Mouse (Mus musculus) ES-Bruce4 (cell line): ENCODE measurements around the gene Asb16. TPM values are rescaled to one million over a fixed set of nuclear protein-coding genes. Genes with fewer than 3 reads are reported as not detected.

Experiments
- H3K27ac ChIP-seq: 2 replicates; pipeline ENCODE4 v1.5.1; 2012; ENCODE audit warnings: low read length, inconsistent platforms; ENCODE audit not compliant: insufficient read depth
- H3K27me3 ChIP-seq: 2 replicates; pipeline ENCODE4 v1.6.1; 2012; ENCODE audit warnings: mild to moderate bottlenecking, low read length, inconsistent platforms; ENCODE audit not compliant: control insufficient read depth, poor library complexity, insufficient read depth, severe bottlenecking
- H3K36me3 ChIP-seq: 2 replicates; pipeline ENCODE4 v1.6.1; 2012; ENCODE audit warnings: inconsistent platforms, mild to moderate bottlenecking, low read length, moderate library complexity; ENCODE audit not compliant: control insufficient read depth, poor library complexity, insufficient read depth, severe bottlenecking
- H3K4me1 ChIP-seq: one replicate; pipeline ENCODE4 v1.8.1; 2011; ENCODE audit warnings: low read length; ENCODE audit not compliant: control insufficient read depth, insufficient read depth
- H3K4me3 ChIP-seq: 2 replicates; pipeline ENCODE4 v1.5.1; 2011; ENCODE audit warnings: low read depth, mild to moderate bottlenecking, low read length
- H3K9ac ChIP-seq: 2 replicates; pipeline ENCODE4 v1.6.1; 2012; ENCODE audit warnings: low read depth, mild to moderate bottlenecking, inconsistent platforms; ENCODE audit not compliant: poor library complexity, severe bottlenecking
- H3K9me3 ChIP-seq: replicated peaks from 2 replicates; pipeline ENCODE4 v1.6.1; 2012; ENCODE audit warnings: mild to moderate bottlenecking, low read length, inconsistent platforms; ENCODE audit not compliant: control insufficient read depth, poor library complexity, insufficient read depth, severe bottlenecking
- CTCF ChIP-seq: IDR thresholded peaks from one replicate; pipeline ENCODE4 v1.8.1; 2011; ENCODE audit warnings: low read depth, low read length
- EP300 ChIP-seq: IDR thresholded peaks from 2 replicates; pipeline ENCODE4 v1.6.1; 2011; ENCODE audit warnings: low read depth, low read length; ENCODE audit not compliant: insufficient read depth
- POLR2A ChIP-seq: IDR thresholded peaks from one replicate; pipeline ENCODE4 v1.8.1; 2011; ENCODE audit warnings: low read length; ENCODE audit not compliant: insufficient read depth
- polyA plus RNA-seq: library from polyadenylated mRNA; stranded (reverse); fragments of >200 nt; gene quantifications from 2 replicates; pipeline ENCODE4 v1.2.4, GENCODE M21; 2011; ENCODE audit warnings: low read depth; ENCODE audit not compliant: missing spikeins, insufficient read depth, insufficient read length

Gene Asb16
- polyA plus RNA-seq, 1 experiment = 0.70 TPM

- Histone ChIP-seq H3K9me3 (no peaks in the 10 kb centered on the region), H3K36me3 (no peaks in the 10 kb centered on the region), H3K27me3 (no peaks in the 10 kb centered on the region), H3K4me1 (peaks cover 2% of the 10 kb centered on the region), H3K9ac (peak overlapping the region; percentile 100), H3K4me3 (peak overlapping the region; percentile 90), H3K27ac (peak overlapping the region; percentile 83)
- TF ChIP-seq CTCF (no peak), POLR2A (peak; percentile 79)
These were observed 51.6 kb downstream of the Asb16 start for GRCm38 (mm10) chr11:102319941-102320685.

DNA sequence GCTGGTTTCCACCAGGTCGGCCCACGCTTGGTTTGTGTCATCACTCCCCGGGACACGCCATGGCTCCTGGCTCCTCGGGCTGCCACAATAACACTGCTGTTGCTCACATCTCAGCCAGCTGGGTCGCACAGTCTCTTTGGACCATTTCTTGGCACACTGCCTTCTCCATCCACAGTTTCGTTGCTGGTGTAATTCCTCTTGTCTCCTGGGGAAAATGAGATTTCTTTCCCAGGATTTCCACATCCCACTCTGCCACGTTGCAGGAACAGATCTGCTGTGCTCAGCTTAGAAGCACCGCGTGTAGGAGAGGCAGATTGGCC lies 52.1 kb downstream of the Asb16 start:
- Histone ChIP-seq H3K4me3 (peak overlapping the region; percentile 90), H3K9me3 (no peaks in the 10 kb centered on the region), H3K36me3 (no peaks in the 10 kb centered on the region), H3K9ac (peak overlapping the region; percentile 100), H3K27ac (peak overlapping the region; percentile 73), H3K27me3 (no peaks in the 10 kb centered on the region), H3K4me1 (peaks cover 2% of the 10 kb centered on the region)
- TF ChIP-seq EP300 (no peak), POLR2A (no peak), CTCF (no peak)

- Histone ChIP-seq H3K4me3 (no peak overlapping the region), H3K36me3 (no peaks in the 10 kb centered on the region), H3K9ac (no peak overlapping the region), H3K27me3 (no peaks in the 10 kb centered on the region), H3K27ac (no peak overlapping the region), H3K9me3 (no peaks in the 10 kb centered on the region), H3K4me1 (peaks cover 2% of the 10 kb centered on the region)
- no peak for TF ChIP-seq POLR2A
- TF ChIP-seq CTCF = no peak
- no peak for TF ChIP-seq EP300
These were observed 53.4 kb downstream of the Asb16 start for GRCm38 (mm10) chr11:102321931-102322330.

DNA sequence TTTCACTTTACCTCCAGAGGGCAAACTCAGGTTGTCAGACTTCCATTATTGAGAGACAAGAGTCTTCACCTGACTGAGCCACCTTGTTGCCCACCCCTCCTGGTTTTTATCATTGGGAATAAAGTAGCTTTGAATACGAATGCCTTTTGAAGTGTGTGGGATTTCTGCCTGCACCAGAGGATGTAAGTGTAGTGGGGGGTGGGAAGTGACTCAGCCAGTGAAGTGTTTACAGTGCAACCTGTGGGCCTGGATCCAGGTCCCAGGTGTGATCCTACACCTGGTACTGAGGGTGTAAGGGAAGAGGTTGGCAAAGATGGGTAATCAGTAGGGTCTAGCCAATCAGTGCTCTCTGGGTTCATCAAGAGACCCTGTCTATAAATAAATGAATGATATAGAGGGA lies 55.0 kb downstream of the Asb16 start:
- no peaks in the 10 kb centered on the region for H3K9me3 ChIP-seq
- peaks cover 5% of the 10 kb centered on the region for H3K4me1 ChIP-seq
- TF ChIP-seq POLR2A = no peak
- TF ChIP-seq EP300 = no peak
- TF ChIP-seq CTCF = no peak
- no peaks in the 10 kb centered on the region for H3K27me3 ChIP-seq
- no peak overlapping the region for H3K4me3 ChIP-seq
- H3K9ac ChIP-seq = no peak overlapping the region
- H3K36me3 ChIP-seq = no peaks in the 10 kb centered on the region
- no peak overlapping the region for H3K27ac ChIP-seq

DNA sequence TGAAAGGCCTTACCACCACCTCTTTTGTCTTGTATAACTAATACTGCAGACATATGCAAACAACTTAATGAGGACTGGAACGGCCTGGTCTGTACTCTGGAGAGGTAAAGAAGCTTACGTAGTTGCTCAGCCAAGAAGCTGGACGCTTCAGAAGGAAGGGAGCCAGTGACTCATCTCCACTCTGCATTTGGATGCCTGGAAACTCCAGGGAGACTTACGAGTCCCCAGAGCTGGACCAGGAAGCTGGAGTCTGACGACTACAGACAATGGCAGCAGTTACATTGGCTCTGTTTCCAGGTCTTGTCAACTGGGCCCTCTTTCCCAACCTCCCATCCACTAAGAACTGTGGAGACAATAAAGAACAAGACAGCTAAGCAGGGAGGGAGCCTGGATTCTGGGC lies 58.7 kb downstream of the Asb16 start:
- peak overlapping the region; percentile 62 for H3K27ac ChIP-seq
- H3K9ac ChIP-seq = 0 out of 2 replicates have a peak overlapping the region, but pooled peaks have one; percentile 31
- no peaks in the 10 kb centered on the region for H3K27me3 ChIP-seq
- no peaks in the 10 kb centered on the region for H3K9me3 ChIP-seq
- no peak for TF ChIP-seq CTCF
- TF ChIP-seq EP300 = 0 out of 2 replicates have a peak, but pooled peaks have one; percentile 10
- TF ChIP-seq POLR2A = no peak
- H3K36me3 ChIP-seq = no peaks in the 10 kb centered on the region
- H3K4me1 ChIP-seq = peaks cover 15% of the 10 kb centered on the region
- no peak overlapping the region for H3K4me3 ChIP-seq

DNA sequence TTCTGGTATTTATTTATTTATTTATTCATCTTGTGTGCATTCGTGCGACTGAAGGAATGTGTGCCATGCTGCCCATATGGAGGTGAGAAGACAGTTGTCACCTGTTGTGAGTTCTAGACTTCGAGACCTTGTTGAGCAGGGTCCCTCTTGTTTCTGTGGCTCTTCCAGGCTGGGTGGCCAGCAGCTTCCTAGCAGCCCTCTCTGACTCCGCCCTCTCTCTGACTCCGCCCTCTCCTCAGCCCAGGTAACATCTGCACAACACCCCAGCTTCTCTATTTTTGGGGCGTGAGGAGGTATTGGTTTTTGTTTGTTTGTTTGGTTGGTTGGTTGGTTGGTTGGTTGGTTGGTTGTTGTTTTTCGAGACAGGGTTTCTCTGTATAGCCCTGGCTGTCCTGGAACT lies 59.3 kb downstream of the Asb16 start:
- H3K9me3 ChIP-seq = no peaks in the 10 kb centered on the region
- H3K36me3 ChIP-seq = no peaks in the 10 kb centered on the region
- no peak for TF ChIP-seq CTCF
- TF ChIP-seq EP300 = no peak
- no peak for TF ChIP-seq POLR2A

More for the DNA sequence above, 59.3 kb downstream of the Asb16 start:
- Histone ChIP-seq H3K4me1 (peaks cover 15% of the 10 kb centered on the region), H3K9ac (peak overlapping the region; percentile 74; the same call in 1 of the 2 replicates), H3K4me3 (no peak overlapping the region; the same call in 1 of the 2 replicates), H3K27ac (peak overlapping the region; percentile 94), H3K27me3 (no peaks in the 10 kb centered on the region)

Other genes starting within 250 kb of the Asb16 start
- gene Mpp3, start 240.3 kb upstream of the Asb16 start, polyA plus RNA-seq = 3.8 and 6.3 TPM in 2 replicates
- gene Cd300lg, start 227.2 kb upstream of the Asb16 start, polyA plus RNA-seq = not detected in 2 replicates
- gene Mpp2, start 180.2 kb upstream of the Asb16 start, polyA plus RNA-seq = 3.4 and 3.6 TPM in 2 replicates
- not detected in 2 replicates for gene Ppy, start 167.4 kb upstream of the Asb16 start, polyA plus RNA-seq
- gene Pyy, start 160.9 kb upstream of the Asb16 start, polyA plus RNA-seq = not detected in 2 replicates
- 0.65 TPM in 1 of 2 replicates, not detected in the other for gene Nags, start 123.2 kb upstream of the Asb16 start, polyA plus RNA-seq
- gene Tmem101, start 112.3 kb upstream of the Asb16 start, polyA plus RNA-seq = 22.3 and 24.5 TPM in 2 replicates
- 137 and 146 TPM in 2 replicates for gene Lsm12, start 83.4 kb upstream of the Asb16 start, polyA plus RNA-seq
- gene G6pc3, start 79.1 kb upstream of the Asb16 start, polyA plus RNA-seq = 33.0 and 33.6 TPM in 2 replicates
- gene Hdac5, start 38.6 kb upstream of the Asb16 start, polyA plus RNA-seq = 41.2 and 42.4 TPM in 2 replicates
- gene BC030867, start 19.9 kb upstream of the Asb16 start, polyA plus RNA-seq = 32.5 and 34.0 TPM in 2 replicates
- gene Tmub2, start 16.2 kb downstream of the Asb16 start, polyA plus RNA-seq = 19.7 and 20.0 TPM in 2 replicates
- gene Atxn7l3, start 27.9 kb downstream of the Asb16 start, polyA plus RNA-seq = 44.3 and 50.3 TPM in 2 replicates
- gene Ubtf, start 51.0 kb downstream of the Asb16 start, polyA plus RNA-seq = 81.7 and 82.0 TPM in 2 replicates
- gene Slc4a1, start 97.5 kb downstream of the Asb16 start, polyA plus RNA-seq = 0.48 and 0.53 TPM in 2 replicates
- 7.0 and 9.5 TPM in 2 replicates for gene Rundc3a, start 124.7 kb downstream of the Asb16 start, polyA plus RNA-seq
- gene Slc25a39, start 139.2 kb downstream of the Asb16 start, polyA plus RNA-seq = 284 and 342 TPM in 2 replicates
- gene Grn, start 161.6 kb downstream of the Asb16 start, polyA plus RNA-seq = 68.4 and 88.3 TPM in 2 replicates
- gene Fam171a2, start 178.9 kb downstream of the Asb16 start, polyA plus RNA-seq = 4.4 and 5.4 TPM in 2 replicates
- gene Itga2b, start 201.4 kb downstream of the Asb16 start, polyA plus RNA-seq = 7.0 and 7.9 TPM in 2 replicates